Mouse (Mus musculus) heart, embryonic 10.5 days (tissue): Measurements from ENCODE around the gene Ripor1. TPM values are rescaled to one million over a fixed set of nuclear protein-coding genes. Genes with fewer than 3 reads are reported as not detected.

Experiments used
- DNase-seq: peaks from one replicate; pipeline ENCODE4 v3.0.0-alpha.2; 2017; ENCODE audit warnings: low spot score
- H3K27ac ChIP-seq: fragments of 300-500 bp; sonication (generic); 2 replicates; pipeline ENCODE4 v1.5.1; 2016; ENCODE audit warnings: mild to moderate bottlenecking
- H3K27me3 ChIP-seq: fragments of 300-500 bp; sonication (generic); 2 replicates; pipeline ENCODE4 v1.6.1; 2016; ENCODE audit warnings: mild to moderate bottlenecking; ENCODE audit not compliant: poor library complexity, insufficient read depth, severe bottlenecking
- H3K36me3 ChIP-seq: fragments of 300-500 bp; sonication (generic); 2 replicates; pipeline ENCODE4 v1.6.1; 2016; ENCODE audit warnings: mild to moderate bottlenecking, moderate library complexity
- H3K4me1 ChIP-seq: fragments of 300-500 bp; sonication (generic); 2 replicates; pipeline ENCODE4 v1.6.1; 2016; ENCODE audit warnings: mild to moderate bottlenecking
- H3K4me3 ChIP-seq: fragments of 300-500 bp; sonication (generic); 2 replicates; pipeline ENCODE4 v1.5.1; 2016; ENCODE audit warnings: mild to moderate bottlenecking, moderate library complexity
- H3K9me3 ChIP-seq: fragments of 300-500 bp; sonication (generic); 2 replicates; pipeline ENCODE4 v1.6.1; 2016; ENCODE audit warnings: mild to moderate bottlenecking, moderate library complexity
- WGBS: fragments of 180-500 bp; shearing (Covaris S2); methylation state at CpG from one replicate; pipeline ENCODE4 v1.1.7; 2016; 5-methylcytosine and 5-hydroxymethylcytosine counted together
- polyA plus RNA-seq: library from polyadenylated mRNA; unstranded; fragments of >200 nt; fragmentation: Nextera tagmentation; extraction: Ambion mirVana; gene quantifications from 2 replicates; pipeline ENCODE4 v1.2.1, GENCODE M21; 2016

Ripor1 gene
- polyA plus RNA-seq, 1 experiment from 2014 or later, result 34.8 TPM

GRCm38 (mm10) chr8:105623118-105623517 is 18.1 kb downstream of the Ripor1 start:
- peaks cover 55% of the 10 kb centered on the region for H3K36me3 ChIP-seq
- H3K27me3 ChIP-seq, result no peaks in the 10 kb centered on the region
- 31% methylated on average over 5 of the region's 5 CpGs for WGBS
- peaks cover 35% of the 10 kb centered on the region for H3K4me1 ChIP-seq
- no peaks in the 10 kb centered on the region for H3K9me3 ChIP-seq
- peak; percentile 69 for DNase-seq
- no peak overlapping the region; the same call in 1 of the 2 replicates for H3K4me3 ChIP-seq
- no peak overlapping the region for H3K27ac ChIP-seq

- H3K36me3 ChIP-seq, result peaks cover 48% of the 10 kb centered on the region
- WGBS, result 56% methylated on average over 7 of the region's 7 CpGs
- peak; percentile 50 for DNase-seq
These were observed 18.7 kb downstream of the Ripor1 start for GRCm38 (mm10) chr8:105623679-105624245.

GRCm38 (mm10) chr8:105624401-105624800 is 19.3 kb downstream of the Ripor1 start:
- WGBS, result 72% methylated on average over 3 of the region's 3 CpGs
- H3K4me1 ChIP-seq, result peaks cover 35% of the 10 kb centered on the region
- no peak overlapping the region for H3K4me3 ChIP-seq
- H3K9me3 ChIP-seq, result no peaks in the 10 kb centered on the region
- H3K36me3 ChIP-seq, result peaks cover 42% of the 10 kb centered on the region
- H3K27ac ChIP-seq, result no peak overlapping the region
- H3K27me3 ChIP-seq, result no peaks in the 10 kb centered on the region
- DNase-seq, result peak; percentile 28

More at GRCm38 (mm10) chr8:105623679-105624245, 18.7 kb downstream of the Ripor1 start:
- Histone ChIP-seq H3K4me3 (no peak overlapping the region), H3K4me1 (peaks cover 35% of the 10 kb centered on the region), H3K27ac (no peak overlapping the region), H3K9me3 (no peaks in the 10 kb centered on the region), H3K27me3 (no peaks in the 10 kb centered on the region)

DNA sequence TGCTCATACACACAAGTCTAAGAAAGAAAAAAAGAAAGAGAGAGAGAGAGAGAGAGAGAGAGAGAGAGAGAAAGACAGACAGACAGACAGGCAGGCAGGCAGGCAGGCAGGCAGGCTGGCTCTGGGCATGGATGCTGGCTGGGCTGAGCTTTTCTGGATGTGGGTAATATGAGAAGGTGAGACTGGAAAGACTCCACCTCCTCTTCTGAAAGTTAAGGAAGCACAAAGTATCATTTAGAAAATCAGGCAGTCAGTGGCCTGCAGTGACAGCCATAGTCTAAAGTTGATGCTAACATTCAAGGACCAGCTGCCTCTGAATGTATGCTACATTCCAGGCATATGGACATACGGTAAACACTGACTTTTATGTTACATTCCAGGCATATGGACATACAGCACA is 19.8 kb downstream of the Ripor1 start:
- DNase-seq, result peak; percentile 64
- Histone ChIP-seq H3K4me1 (peaks cover 35% of the 10 kb centered on the region), H3K27ac (no peak overlapping the region), H3K9me3 (no peaks in the 10 kb centered on the region), H3K27me3 (no peaks in the 10 kb centered on the region), H3K36me3 (peaks cover 37% of the 10 kb centered on the region), H3K4me3 (no peak overlapping the region)
- 67% methylated on average over 1 of the region's 1 CpGs for WGBS

DNA sequence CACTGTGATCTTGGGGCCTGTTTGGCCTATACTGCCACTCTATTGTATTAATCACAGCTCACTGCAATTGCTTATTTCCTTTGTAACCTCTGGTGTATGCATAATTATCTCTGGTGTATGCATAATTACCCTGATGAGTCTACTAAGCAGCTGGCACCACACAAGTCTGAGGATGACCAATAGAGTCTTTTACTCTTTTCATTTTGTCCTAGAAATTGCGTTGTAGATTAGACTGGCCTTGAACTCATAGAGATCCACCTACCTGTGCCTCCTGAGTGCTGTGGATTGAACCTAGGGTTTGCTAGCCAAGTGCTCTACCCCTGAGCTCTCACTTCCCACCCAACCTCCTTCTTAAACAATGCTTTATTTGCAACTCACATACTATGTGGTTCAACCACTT is 21.0 kb downstream of the Ripor1 start:
- no peak overlapping the region for H3K4me3 ChIP-seq
- H3K9me3 ChIP-seq, result no peaks in the 10 kb centered on the region
- 81% methylated on average over 1 of the region's 1 CpGs for WGBS
- no peaks in the 10 kb centered on the region for H3K27me3 ChIP-seq
- DNase-seq, result no peak
- no peak overlapping the region for H3K27ac ChIP-seq
- peaks cover 25% of the 10 kb centered on the region for H3K36me3 ChIP-seq
- peaks cover 35% of the 10 kb centered on the region for H3K4me1 ChIP-seq

GRCm38 (mm10) chr8:105629337-105629736 is 24.3 kb downstream of the Ripor1 start:
- 85% methylated on average over 4 of the region's 4 CpGs for WGBS
- no peak overlapping the region for H3K27ac ChIP-seq
- H3K36me3 ChIP-seq, result 0 out of 2 replicates have a peak, but pooled peaks cover 3% of the 10 kb centered on the region
- H3K27me3 ChIP-seq, result no peaks in the 10 kb centered on the region
- no peaks in the 10 kb centered on the region for H3K9me3 ChIP-seq
- peaks cover 9% of the 10 kb centered on the region for H3K4me1 ChIP-seq
- H3K4me3 ChIP-seq, result no peak overlapping the region
- peak; percentile 38 for DNase-seq

DNA sequence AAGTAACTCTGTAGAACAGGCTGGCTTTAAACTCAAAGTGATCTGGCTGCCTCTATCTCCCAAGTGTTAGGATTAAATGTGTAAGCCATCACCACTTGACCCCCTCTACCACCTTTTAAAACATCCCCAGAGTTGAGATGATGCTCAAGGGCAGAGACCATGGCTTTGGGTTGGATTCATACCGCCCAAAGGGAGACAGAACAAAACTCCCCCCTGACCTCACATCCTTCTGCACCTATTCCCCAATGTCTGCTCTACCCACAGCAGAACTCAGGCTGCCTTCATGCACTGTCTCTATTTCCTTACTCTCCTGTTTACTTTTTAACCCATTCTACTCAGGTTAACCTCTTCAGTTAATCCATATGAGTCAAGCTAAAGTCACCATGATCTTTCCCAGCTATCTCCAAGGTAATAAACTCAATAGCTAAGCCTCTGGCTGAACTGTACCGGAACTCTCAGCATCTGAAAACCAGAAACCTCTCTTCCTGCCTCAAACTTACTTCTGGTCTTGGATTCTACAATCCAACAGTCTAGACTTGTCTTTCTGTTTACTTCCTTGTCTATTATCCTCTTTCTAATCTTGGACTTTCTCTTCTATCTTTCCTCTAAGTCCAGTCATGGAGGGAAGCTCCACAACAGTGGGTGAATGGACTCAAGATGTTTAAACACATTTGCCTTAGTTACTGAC is 29.9 kb downstream of the Ripor1 start:
- no peak for DNase-seq
- no peak overlapping the region for H3K27ac ChIP-seq
- H3K9me3 ChIP-seq, result no peaks in the 10 kb centered on the region
- H3K27me3 ChIP-seq, result no peaks in the 10 kb centered on the region
- WGBS, result 74% methylated on average over 2 of the region's 2 CpGs
- H3K36me3 ChIP-seq, result 0 out of 2 replicates have a peak, but pooled peaks cover 4% of the 10 kb centered on the region
- H3K4me3 ChIP-seq, result peak overlapping the region; percentile 94
- H3K4me1 ChIP-seq, result peaks cover 18% of the 10 kb centered on the region

GRCm38 (mm10) chr8:105635481-105635880 is 30.4 kb downstream of the Ripor1 start:
- Histone ChIP-seq H3K36me3 (0 out of 2 replicates have a peak, but pooled peaks cover 4% of the 10 kb centered on the region), H3K9me3 (no peaks in the 10 kb centered on the region), H3K27ac (peak overlapping the region; percentile 99), H3K4me1 (peaks cover 18% of the 10 kb centered on the region), H3K4me3 (peak overlapping the region; percentile 94), H3K27me3 (no peaks in the 10 kb centered on the region)
- WGBS, result 5% methylated on average over 11 of the region's 11 CpGs
- DNase-seq, result no peak

GRCm38 (mm10) chr8:105636018-105636962 is 31.2 kb downstream of the Ripor1 start, which contains the start of gene Ctcf:
Gene Ctcf (plus strand): TSS chr8:105636568.
- peak within 1 kb of the TSS; percentile 99 for H3K27ac ChIP-seq
- H3K4me1 ChIP-seq, result peaks cover 18% of the 10 kb centered on the region
- H3K36me3 ChIP-seq, result 0 out of 2 replicates have a peak, but pooled peaks cover 4% of the 10 kb centered on the region
- no peaks in the 10 kb centered on the region for H3K9me3 ChIP-seq
- no peaks in the 10 kb centered on the region for H3K27me3 ChIP-seq
- DNase-seq, result peak; percentile 97
- WGBS, result under 1% methylated on average over 122 of the region's 126 CpGs
- H3K4me3 ChIP-seq, result peak within 1 kb of the TSS; percentile 94

DNA sequence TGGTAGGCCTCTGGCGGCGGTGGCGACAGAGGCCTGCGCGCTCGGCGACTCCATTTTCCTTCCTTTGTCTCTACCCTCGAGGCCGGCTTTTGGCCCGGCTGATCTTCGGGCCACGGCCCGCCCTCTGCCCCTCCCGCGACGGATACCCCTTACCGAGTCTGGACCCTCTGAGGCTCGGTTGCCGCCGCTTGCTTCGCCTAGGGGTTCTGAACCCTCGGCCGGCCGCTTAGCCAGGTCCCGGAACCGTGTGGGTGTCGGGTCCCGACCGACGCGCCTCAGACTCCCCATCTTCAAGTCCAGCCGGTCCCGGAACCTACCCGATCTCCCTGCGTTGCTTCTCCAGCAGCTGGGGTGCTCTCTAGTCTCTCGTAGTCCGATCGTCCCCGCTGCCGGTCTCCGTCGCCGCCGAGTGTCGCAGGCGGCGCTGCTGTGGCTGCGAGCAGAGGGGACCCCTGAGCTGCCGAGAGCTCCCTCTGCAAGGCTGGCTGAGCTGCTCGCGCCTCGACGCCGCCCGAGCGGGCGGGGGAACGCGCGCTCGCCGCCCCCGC is 32.0 kb downstream of the Ripor1 start, which contains the start of gene Agrp:
TSS of gene Agrp (minus strand) at position 431 of the 548 bp plus-strand sequence.
- WGBS, result under 1% methylated on average over 63 of the region's 63 CpGs
- Histone ChIP-seq H3K36me3 (0 out of 2 replicates have a peak, but pooled peaks cover 4% of the 10 kb centered on the region), H3K27ac (peak within 1 kb of the TSS; percentile 99), H3K9me3 (no peaks in the 10 kb centered on the region), H3K27me3 (no peaks in the 10 kb centered on the region), H3K4me1 (peaks cover 18% of the 10 kb centered on the region), H3K4me3 (peak within 1 kb of the TSS; percentile 94)
- peak; percentile 90 for DNase-seq

DNA sequence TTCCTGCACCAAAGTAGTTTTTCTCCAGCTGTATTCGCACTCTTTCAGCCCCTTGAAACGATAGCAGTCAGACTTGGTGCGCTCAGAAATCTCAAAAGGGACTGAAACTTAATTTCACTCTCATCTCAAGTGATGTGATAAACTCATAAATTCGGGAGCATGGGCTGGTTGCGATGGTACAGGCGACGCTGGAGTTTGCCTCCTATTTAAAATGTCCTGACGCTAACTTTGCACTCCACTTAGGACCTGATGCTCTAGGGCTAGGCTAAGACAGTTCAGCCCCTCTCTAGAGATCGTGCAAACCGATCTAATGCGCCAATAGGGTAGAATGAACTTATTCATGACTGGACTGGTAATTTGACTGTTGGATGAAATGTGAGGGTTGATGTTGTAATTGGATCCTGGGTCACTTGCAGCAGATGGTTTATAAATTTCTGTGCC is 32.6 kb downstream of the Ripor1 start:
- H3K4me3 ChIP-seq, result peak overlapping the region; percentile 94
- H3K27ac ChIP-seq, result peak overlapping the region; percentile 99
- no peak for DNase-seq
- H3K4me1 ChIP-seq, result peaks cover 18% of the 10 kb centered on the region
- H3K27me3 ChIP-seq, result no peaks in the 10 kb centered on the region
- 0 out of 2 replicates have a peak, but pooled peaks cover 4% of the 10 kb centered on the region for H3K36me3 ChIP-seq
- no peaks in the 10 kb centered on the region for H3K9me3 ChIP-seq
- WGBS, result under 1% methylated on average over 11 of the region's 11 CpGs

- Histone ChIP-seq H3K27me3 (no peaks in the 10 kb centered on the region), H3K9me3 (no peaks in the 10 kb centered on the region), H3K4me3 (peak overlapping the region; percentile 94), H3K4me1 (peaks cover 18% of the 10 kb centered on the region), H3K36me3 (peaks cover 6% of the 10 kb centered on the region), H3K27ac (no peak overlapping the region)
- DNase-seq, result no peak
- 84% methylated on average over 4 of the region's 4 CpGs for WGBS
These were observed 33.5 kb downstream of the Ripor1 start for GRCm38 (mm10) chr8:105638510-105638909.
